Mouse (Mus musculus) limb, embryonic 11.5 days (tissue): Measurements from ENCODE around the gene Slc4a7. TPM values are rescaled to one million over a fixed set of nuclear protein-coding genes. Genes with fewer than 3 reads are reported as not detected.

ENCODE experiments used
- ATAC-seq: fragments of 200-750 bp; cut with Nextera tagmentation; 2 replicates; pipeline ENCODE4 v1.8.0; 2017; ENCODE audit warnings: low read depth; ENCODE audit not compliant: insufficient number of reproducible peaks, low FRiP score, low TSS enrichment
- DNase-seq: peaks from one replicate; pipeline ENCODE4 v3.0.0-alpha.2; 2015; ENCODE audit warnings: low spot score
- H3K27ac ChIP-seq: fragments of 300-500 bp; sonication (generic); replicated peaks from 2 replicates; pipeline ENCODE4 v1.5.1; 2014; ENCODE audit warnings: low read depth, mild to moderate bottlenecking, low read length
- H3K27me3 ChIP-seq: fragments of 300-500 bp; sonication (generic); 2 replicates; pipeline ENCODE4 v1.6.1; 2014; ENCODE audit warnings: mild to moderate bottlenecking, low read length, mixed read lengths; ENCODE audit not compliant: control insufficient read depth, insufficient read depth
- H3K36me3 ChIP-seq: fragments of 300-500 bp; sonication (generic); 2 replicates; pipeline ENCODE4 v1.6.1; 2014; ENCODE audit warnings: mild to moderate bottlenecking, low read length, moderate library complexity, mixed read lengths; ENCODE audit not compliant: control insufficient read depth, insufficient read depth
- H3K4me1 ChIP-seq: fragments of 300-500 bp; sonication (generic); 2 replicates; pipeline ENCODE4 v1.6.1; 2014; ENCODE audit warnings: low read length, mixed read lengths; ENCODE audit not compliant: control insufficient read depth, insufficient read depth
- H3K4me2 ChIP-seq: fragments of 300-500 bp; sonication (generic); 2 replicates; pipeline ENCODE4 v1.6.1; 2014; ENCODE audit warnings: low read depth, mild to moderate bottlenecking, moderate library complexity; ENCODE audit not compliant: severe bottlenecking
- H3K4me3 ChIP-seq: fragments of 300-500 bp; sonication (generic); 2 replicates; pipeline ENCODE4 v1.5.1; 2014; ENCODE audit warnings: low read depth, low read length
- H3K9ac ChIP-seq: fragments of 300-500 bp; sonication (generic); 2 replicates; pipeline ENCODE4 v1.6.1; 2014; ENCODE audit warnings: mild to moderate bottlenecking, low read length
- H3K9me3 ChIP-seq: fragments of 300-500 bp; sonication (generic); 2 replicates; pipeline ENCODE4 v1.6.1; 2016; ENCODE audit warnings: low read length; ENCODE audit not compliant: control insufficient read depth
- WGBS: fragments of 180-500 bp; shearing (Covaris S2); extraction: QIAGEN DNeasy Blood & Tissue Kit; methylation state at CpG from one replicate; pipeline ENCODE4 v1.1.7; 2014; 5-methylcytosine and 5-hydroxymethylcytosine counted together
- polyA plus RNA-seq: library from polyadenylated mRNA; unstranded; fragments of >200 nt; fragmentation: Nextera tagmentation; extraction: Ambion mirVana; gene quantifications from 2 replicates; pipeline ENCODE4 v1.2.1, GENCODE M21; 2014

Gene Slc4a7
- polyA plus RNA-seq, 1 experiment from 2014 or later, result 20.4 TPM

GRCm38 (mm10) chr14:14803921-14804517, 101.9 kb downstream of the Slc4a7 start:
- ATAC-seq (peak; percentile 92), DNase-seq (peak; percentile 71)
- Histone ChIP-seq H3K27ac (no peak overlapping the region), H3K36me3 (no peaks in the 10 kb centered on the region), H3K4me2 (0 out of 2 replicates have a peak overlapping the region, but pooled peaks have one; percentile 2), H3K9me3 (no peaks in the 10 kb centered on the region), H3K4me1 (no peaks in the 10 kb centered on the region), H3K4me3 (no peak overlapping the region), H3K9ac (no peak overlapping the region), H3K27me3 (no peaks in the 10 kb centered on the region)
- 16% methylated on average over 10 of the region's 10 CpGs for WGBS

GRCm38 (mm10) chr14:14804518-14805212, 102.6 kb downstream of the Slc4a7 start:
- 74% methylated on average over 5 of the region's 5 CpGs for WGBS
- Histone ChIP-seq H3K4me3 (no peak overlapping the region), H3K36me3 (no peaks in the 10 kb centered on the region), H3K4me1 (no peaks in the 10 kb centered on the region), H3K27me3 (no peaks in the 10 kb centered on the region), H3K4me2 (0 out of 2 replicates have a peak overlapping the region, but pooled peaks have one; percentile 2), H3K9ac (no peak overlapping the region), H3K9me3 (no peaks in the 10 kb centered on the region), H3K27ac (no peak overlapping the region)
- DNase-seq (no peak), ATAC-seq (peak; percentile 53; the same call in 1 of the 2 replicates)

GRCm38 (mm10) chr14:14832520-14833240, 130.6 kb downstream of the Slc4a7 start:
- Histone ChIP-seq H3K9ac (no peak overlapping the region), H3K4me2 (no peak overlapping the region), H3K4me1 (no peaks in the 10 kb centered on the region), H3K36me3 (no peaks in the 10 kb centered on the region), H3K9me3 (no peaks in the 10 kb centered on the region), H3K27me3 (no peaks in the 10 kb centered on the region), H3K27ac (no peak overlapping the region), H3K4me3 (no peak overlapping the region)
- ATAC-seq, result no peak
- WGBS, result 88% methylated on average over 12 of the region's 12 CpGs
- no peak for DNase-seq

- no peak for ATAC-seq
- H3K27ac ChIP-seq, result no peak overlapping the region
- no peaks in the 10 kb centered on the region for H3K36me3 ChIP-seq
- H3K4me2 ChIP-seq, result no peak overlapping the region
- H3K4me3 ChIP-seq, result no peak overlapping the region
- no peaks in the 10 kb centered on the region for H3K4me1 ChIP-seq
- H3K27me3 ChIP-seq, result no peaks in the 10 kb centered on the region
- no peak overlapping the region for H3K9ac ChIP-seq
- DNase-seq, result no peak
- 80% methylated on average over 1 of the region's 1 CpGs for WGBS
- H3K9me3 ChIP-seq, result no peaks in the 10 kb centered on the region
These were observed 131.4 kb downstream of the Slc4a7 start for GRCm38 (mm10) chr14:14833498-14833897.

- no peak overlapping the region for H3K4me2 ChIP-seq
- H3K4me1 ChIP-seq, result no peaks in the 10 kb centered on the region
- no peak overlapping the region for H3K9ac ChIP-seq
- WGBS, result 84% methylated on average over 2 of the region's 2 CpGs
- no peaks in the 10 kb centered on the region for H3K9me3 ChIP-seq
- ATAC-seq (no peak), DNase-seq (no peak)
- H3K4me3 ChIP-seq, result no peak overlapping the region
- no peaks in the 10 kb centered on the region for H3K27me3 ChIP-seq
- H3K36me3 ChIP-seq, result no peaks in the 10 kb centered on the region
- H3K27ac ChIP-seq, result no peak overlapping the region
These were observed 132.2 kb downstream of the Slc4a7 start for GRCm38 (mm10) chr14:14834266-14834665.

- no peak overlapping the region for H3K9ac ChIP-seq
- H3K27ac ChIP-seq, result no peak overlapping the region
- no peak for DNase-seq
- no peaks in the 10 kb centered on the region for H3K36me3 ChIP-seq
- 75% methylated on average over 4 of the region's 4 CpGs for WGBS
- H3K4me2 ChIP-seq, result no peak overlapping the region
- H3K9me3 ChIP-seq, result no peaks in the 10 kb centered on the region
- no peaks in the 10 kb centered on the region for H3K4me1 ChIP-seq
- H3K4me3 ChIP-seq, result no peak overlapping the region
- ATAC-seq, result no peak
- H3K27me3 ChIP-seq, result no peaks in the 10 kb centered on the region
These were observed 135.5 kb downstream of the Slc4a7 start for GRCm38 (mm10) chr14:14837627-14838026.

GRCm38 (mm10) chr14:14838109-14838508, 136.0 kb downstream of the Slc4a7 start:
- H3K4me1 ChIP-seq, result no peaks in the 10 kb centered on the region
- 75% methylated on average over 1 of the region's 1 CpGs for WGBS

GRCm38 (mm10) chr14:14842734-14843530, 140.9 kb downstream of the Slc4a7 start:
- ATAC-seq, result no peak
- Histone ChIP-seq H3K27me3 (no peaks in the 10 kb centered on the region), H3K9me3 (no peaks in the 10 kb centered on the region), H3K27ac (no peak overlapping the region), H3K9ac (no peak overlapping the region), H3K36me3 (no peaks in the 10 kb centered on the region), H3K4me3 (no peak overlapping the region), H3K4me1 (no peaks in the 10 kb centered on the region), H3K4me2 (no peak overlapping the region)
- DNase-seq, result no peak
- 89% methylated on average over 8 of the region's 8 CpGs for WGBS

More at GRCm38 (mm10) chr14:14838109-14838508, 136.0 kb downstream of the Slc4a7 start:
- no peak overlapping the region for H3K9ac ChIP-seq
- H3K36me3 ChIP-seq, result no peaks in the 10 kb centered on the region
- H3K9me3 ChIP-seq, result no peaks in the 10 kb centered on the region
- no peaks in the 10 kb centered on the region for H3K27me3 ChIP-seq
- no peak overlapping the region for H3K27ac ChIP-seq
- no peak for DNase-seq
- no peak overlapping the region for H3K4me3 ChIP-seq
- no peak for ATAC-seq
- no peak overlapping the region for H3K4me2 ChIP-seq
